Comparison of ENCODE assay signal across 2 mouse cellular contexts in genomic region chr11:84338273-84338672, GRCm38 (mm10).
A peak's percentile ranks its signal among the peaks of the same experiment; 100 is the strongest.
DNase-seq lines count a peak whose midpoint lies in the region; ATAC-seq and TF ChIP-seq lines count a peak whose summit lies in the region.
"Not testable (repeated sequence)": the region's sequence is repeated elsewhere in the genome, so short reads cannot be mapped to it uniquely, and the experiment has no call there.

No protein-coding gene starts in this region.

- TF ChIP-seq CTCF in left cerebral cortex, adult 2 months (IDR thresholded peaks at IDR 0.05), result not testable (repeated sequence)

- H3K27ac ChIP-seq in left cerebral cortex, adult 2 months, result peak overlapping the region; percentile 47

- intact Hi-C loops in left cerebral cortex, adult 2 months (cut with DNase I), result not testable (repeated sequence)

- peak; percentile 95 for ATAC-seq in frontal cortex, adult (ENCODE audit: low TSS enrichment)

- not testable (repeated sequence) for H3K4me3 ChIP-seq in left cerebral cortex, adult 2 months

- DNase-seq in left cerebral cortex, adult 2 months (ENCODE audit: extremely low spot score in 1 of 2, low spot score in 2 of 2), result not testable (repeated sequence)
